In the genomic region with DNA sequence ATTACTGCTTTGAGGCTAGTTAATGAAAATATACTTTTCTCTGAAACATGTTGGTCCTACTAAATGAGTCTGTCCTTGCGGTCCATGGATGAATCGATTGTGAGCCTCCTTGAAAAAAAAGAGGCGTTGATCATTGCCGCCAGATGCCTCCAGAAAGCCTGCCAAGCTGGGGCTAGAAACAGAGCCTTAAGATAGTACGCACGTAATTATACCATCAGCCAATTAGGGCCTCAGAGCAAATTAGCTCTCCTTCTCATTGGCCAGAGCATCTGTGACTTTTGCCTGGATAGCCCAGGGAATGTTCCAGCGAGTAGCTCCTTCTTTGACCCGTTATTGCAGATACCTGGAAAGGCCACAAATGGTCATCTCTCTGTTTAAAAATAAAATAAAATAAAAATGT, we compare ENCODE assay signal across 11 mouse cellular contexts. TPM values are rescaled to one million over a fixed set of nuclear protein-coding genes. Genes with fewer than 3 reads are reported as not detected.
A peak's percentile ranks its signal among the peaks of the same experiment; 100 is the strongest.
DNase-seq lines count a peak whose midpoint lies in the region; ATAC-seq lines count a peak whose summit lies in the region.
"Had no signal": no experiment of that assay in that cellular context is flagged by ENCODE, and none has a peak within 500 bp of the region (broad histone marks: within the 10 kb centered on the region; RNA-seq: fewer than 3 reads in every experiment).

No protein-coding gene starts in this region.

- H3K9ac ChIP-seq in embryonic facial prominence, embryonic 13.5 days: no peak overlapping the region
- H3K9ac ChIP-seq in lung, embryonic 15.5 days: no peak overlapping the region
- H3K9ac ChIP-seq in kidney, embryonic 14.5 days (ENCODE audit: low read depth, low read length): no peak overlapping the region

- no peak for DNase-seq in embryonic facial prominence, embryonic 10.5 days (ENCODE audit: low spot score)
- no peak for DNase-seq in lung, adult 18-20 months
- peak; percentile 21 to 45 for DNase-seq in left cerebral cortex, postnatal 36 days (ENCODE audit: low spot score in 2 of 2)
- peak; percentile 41 for DNase-seq in right cerebral cortex, postnatal 25 days
- no peak for DNase-seq in gastrocnemius, adult 18-20 months (ENCODE audit: low spot score)

- no peak overlapping the region for H3K4me3 ChIP-seq in embryonic facial prominence, embryonic 13.5 days
- no peak overlapping the region for H3K4me3 ChIP-seq in embryonic facial prominence, embryonic 10.5 days
- H3K4me3 ChIP-seq in lung, embryonic 15.5 days: no peak overlapping the region
- H3K4me3 ChIP-seq in kidney, embryonic 14.5 days (ENCODE audit: low read length): no peak overlapping the region

- H3K9me3 ChIP-seq in embryonic facial prominence, embryonic 13.5 days: no peaks in the 10 kb centered on the region
- H3K9me3 ChIP-seq in embryonic facial prominence, embryonic 10.5 days: no peaks in the 10 kb centered on the region
- H3K9me3 ChIP-seq in lung, embryonic 15.5 days: no peaks in the 10 kb centered on the region
- no peaks in the 10 kb centered on the region for H3K9me3 ChIP-seq in kidney, embryonic 14.5 days (ENCODE audit: control insufficient read depth, low read length)

- no peak for ATAC-seq in embryonic facial prominence, embryonic 13.5 days (ENCODE audit: insufficient number of reproducible peaks, insufficient read depth, low FRiP score, low TSS enrichment, low read depth)
- ATAC-seq in lung, embryonic 15.5 days (ENCODE audit: borderline replicate concordance, extremely low read depth, low FRiP score, low TSS enrichment): peak; percentile 79; the same call in 1 of the 2 replicates
- ATAC-seq in kidney, embryonic 14.5 days (ENCODE audit: low FRiP score, low TSS enrichment): no peak

- H3K27me3 ChIP-seq in embryonic facial prominence, embryonic 13.5 days: no peaks in the 10 kb centered on the region
- H3K27me3 ChIP-seq in embryonic facial prominence, embryonic 10.5 days (replicated peaks; ENCODE audit: low read depth, poor library complexity, severe bottlenecking): no peaks in the 10 kb centered on the region
- no peaks in the 10 kb centered on the region for H3K27me3 ChIP-seq in lung, embryonic 15.5 days
- H3K27me3 ChIP-seq in kidney, embryonic 14.5 days (ENCODE audit: control insufficient read depth, insufficient read depth, low read length): no peaks in the 10 kb centered on the region

- intact Hi-C loops in left cerebral cortex, postnatal 36 days (cut with DNase I): no loop called here

- H3K4me2 ChIP-seq in embryonic facial prominence, embryonic 13.5 days: peak overlapping the region; percentile 35; the same call in 1 of the 2 replicates
- peak overlapping the region; percentile 37 for H3K4me2 ChIP-seq in lung, embryonic 15.5 days
- H3K4me2 ChIP-seq in kidney, embryonic 14.5 days (replicated peaks; ENCODE audit: low read depth, low read length): no peak overlapping the region

- peaks cover 34% of the 10 kb centered on the region for H3K4me1 ChIP-seq in embryonic facial prominence, embryonic 13.5 days
- peaks cover 31% of the 10 kb centered on the region for H3K4me1 ChIP-seq in embryonic facial prominence, embryonic 10.5 days
- peaks cover 6% of the 10 kb centered on the region; the same call in 1 of the 2 replicates for H3K4me1 ChIP-seq in lung, embryonic 15.5 days
- H3K4me1 ChIP-seq in kidney, embryonic 14.5 days (ENCODE audit: control insufficient read depth, insufficient read depth, low read length): peaks cover 18% of the 10 kb centered on the region

- WGBS in embryonic facial prominence, embryonic 13.5 days: 35% methylated on average over 8 of the region's 8 CpGs
- WGBS in embryonic facial prominence, embryonic 10.5 days: 71% methylated on average over 8 of the region's 8 CpGs
- WGBS in lung, embryonic 15.5 days: 42% methylated on average over 8 of the region's 8 CpGs
- 73% methylated on average over 8 of the region's 8 CpGs for WGBS in kidney, embryonic 14.5 days

- H3K36me3 ChIP-seq in embryonic facial prominence, embryonic 13.5 days: no peaks in the 10 kb centered on the region
- H3K36me3 ChIP-seq in embryonic facial prominence, embryonic 10.5 days (replicated peaks): no peaks in the 10 kb centered on the region
- H3K36me3 ChIP-seq in lung, embryonic 15.5 days: no peaks in the 10 kb centered on the region
- H3K36me3 ChIP-seq in kidney, embryonic 14.5 days (ENCODE audit: control insufficient read depth, insufficient read depth, low read length): no peaks in the 10 kb centered on the region

- H3K27ac ChIP-seq in embryonic facial prominence, embryonic 13.5 days: 0 out of 2 replicates have a peak overlapping the region, but pooled peaks have one; percentile 28
- no peak overlapping the region for H3K27ac ChIP-seq in embryonic facial prominence, embryonic 10.5 days (replicated peaks)
- H3K27ac ChIP-seq in lung, embryonic 15.5 days: peak overlapping the region; percentile 56
- no peak overlapping the region for H3K27ac ChIP-seq in kidney, embryonic 14.5 days (ENCODE audit: low read depth, low read length)

RNA-seq across cellular contexts. Expression of a gene that starts 7.6 kb away (rescaled TPM):
- not detected in 2 replicates for polyA plus RNA-seq in embryonic facial prominence, embryonic 13.5 days (2015; fragmentation: Nextera tagmentation; extraction: Ambion mirVana)
- not detected in 2 replicates for polyA plus RNA-seq in embryonic facial prominence, embryonic 10.5 days (2016; fragmentation: Nextera tagmentation; extraction: Ambion mirVana)
- polyA plus RNA-seq in lung, embryonic 15.5 days (2015; fragmentation: Nextera tagmentation; extraction: Ambion mirVana): not detected in 2 replicates
- total RNA-seq in left cerebral cortex, postnatal 36 days (2021): not detected
- polyA plus RNA-seq in kidney, embryonic 14.5 days (2014; fragmentation: Nextera tagmentation; extraction: Ambion mirVana): not detected in 2 replicates
- total RNA-seq in gastrocnemius, adult 18-20 months (2021): not detected
- total RNA-seq: layer of hippocampus, postnatal 14 days; megakaryocyte-erythroid progenitor cell, adult 5-6 weeks had no signal
- polyA plus RNA-seq: heart, embryonic 14.5 days had no signal

RNA-seq across cellular contexts. Expression of a gene that starts 27.8 kb away (rescaled TPM):
- 19.0 and 28.9 TPM in 2 replicates for polyA plus RNA-seq in embryonic facial prominence, embryonic 13.5 days (2015; fragmentation: Nextera tagmentation; extraction: Ambion mirVana)
- polyA plus RNA-seq in embryonic facial prominence, embryonic 10.5 days (2016; fragmentation: Nextera tagmentation; extraction: Ambion mirVana): 27.0 and 29.7 TPM in 2 replicates
- 18.6 and 18.9 TPM in 2 replicates for polyA plus RNA-seq in lung, embryonic 15.5 days (2015; fragmentation: Nextera tagmentation; extraction: Ambion mirVana)
- 10 to 100 TPM; 20.3 to 26.5 TPM for total RNA-seq in left cerebral cortex, postnatal 36 days (2021)
- polyA plus RNA-seq in kidney, embryonic 14.5 days (2014; fragmentation: Nextera tagmentation; extraction: Ambion mirVana): 14.3 and 26.9 TPM in 2 replicates
- 1 to 10 TPM; 7.8 to 8.3 TPM for total RNA-seq in gastrocnemius, adult 18-20 months (2021)

Comparison
In these comparisons a context has a peak if more than half of its experiments do, and no peak if none do; other contexts are left out.
1. H3K27ac ChIP-seq: peak in embryonic facial prominence, embryonic 13.5 days (single experiment) and lung, embryonic 15.5 days (single experiment); none in embryonic facial prominence, embryonic 10.5 days (single experiment) and kidney, embryonic 14.5 days (single experiment).
2. DNase-seq: peak in left cerebral cortex, postnatal 36 days (2 of 2) and right cerebral cortex, postnatal 25 days (single experiment); none in embryonic facial prominence, embryonic 10.5 days (single experiment), lung, adult 18-20 months (0 of 2) and gastrocnemius, adult 18-20 months (single experiment).